Mouse (Mus musculus): ENCODE measurements around the gene Bcl3.

- TF ChIP-seq CTCF (IDR thresholded peaks at IDR 0.05; ENCODE audit: control insufficient read depth, insufficient read depth, low read length) = no peak
- TF ChIP-seq POLR2A (IDR thresholded peaks at IDR 0.05; ENCODE audit: borderline replicate concordance, control insufficient read depth, low read depth, low read length) = no peak
Measured at GRCm38 (mm10) chr7:19842885-19843504, 20.4 kb upstream of the Bcl3 start.

All from bone marrow, adult 2 months (tissue).